Mouse (Mus musculus) testis, adult 2 months (tissue): ENCODE data around the gene Akap8. TPM values are rescaled to one million over a fixed set of nuclear protein-coding genes. Genes with fewer than 3 reads are reported as not detected.

ENCODE experiments used
- H3K27ac ChIP-seq: fragments of 200-500 bp; 2 replicates; pipeline ENCODE4 v1.5.1; 2012; ENCODE audit warnings: low read depth, low read length; ENCODE audit not compliant: control insufficient read depth, insufficient read depth
- H3K27me3 ChIP-seq: fragments of 200-500 bp; 2 replicates; pipeline ENCODE4 v1.6.1; 2012; ENCODE audit warnings: mild to moderate bottlenecking, low read length, moderate library complexity; ENCODE audit not compliant: control insufficient read depth, insufficient read depth
- H3K36me3 ChIP-seq: fragments of 200-500 bp; 2 replicates; pipeline ENCODE4 v1.6.1; 2012; ENCODE audit warnings: mild to moderate bottlenecking, low read length; ENCODE audit not compliant: control insufficient read depth, insufficient read depth
- H3K4me1 ChIP-seq: fragments of 200-500 bp; 2 replicates; pipeline ENCODE4 v1.6.1; 2012; ENCODE audit warnings: low read length; ENCODE audit not compliant: control insufficient read depth, insufficient read depth
- H3K4me3 ChIP-seq: fragments of 200-500 bp; 2 replicates; pipeline ENCODE4 v1.5.1; 2012; ENCODE audit warnings: low read depth, mild to moderate bottlenecking, low read length, moderate library complexity, mixed read lengths; ENCODE audit not compliant: control insufficient read depth
- CTCF ChIP-seq: fragments of 200-500 bp; IDR thresholded peaks from 2 replicates; pipeline ENCODE4 v1.5.1; 2012; ENCODE audit warnings: low read depth, mild to moderate bottlenecking, inconsistent platforms, low read length, moderate library complexity; ENCODE audit not compliant: control insufficient read depth, insufficient read depth, insufficient replicate concordance
- POLR2A ChIP-seq: fragments of 200-500 bp; IDR thresholded peaks from 2 replicates; pipeline ENCODE4 v1.6.1; 2012; ENCODE audit warnings: low read depth, mild to moderate bottlenecking, inconsistent platforms, low read length, moderate library complexity; ENCODE audit not compliant: control insufficient read depth
- polyA plus RNA-seq: library from polyadenylated mRNA; depleted of rRNA; stranded (reverse); fragments of >200 nt; gene quantifications from 2 replicates; pipeline ENCODE4 v1.2.3, GENCODE M21; 2012

Akap8 gene
- polyA plus RNA-seq, 1 experiment = 39.3 TPM

DNA sequence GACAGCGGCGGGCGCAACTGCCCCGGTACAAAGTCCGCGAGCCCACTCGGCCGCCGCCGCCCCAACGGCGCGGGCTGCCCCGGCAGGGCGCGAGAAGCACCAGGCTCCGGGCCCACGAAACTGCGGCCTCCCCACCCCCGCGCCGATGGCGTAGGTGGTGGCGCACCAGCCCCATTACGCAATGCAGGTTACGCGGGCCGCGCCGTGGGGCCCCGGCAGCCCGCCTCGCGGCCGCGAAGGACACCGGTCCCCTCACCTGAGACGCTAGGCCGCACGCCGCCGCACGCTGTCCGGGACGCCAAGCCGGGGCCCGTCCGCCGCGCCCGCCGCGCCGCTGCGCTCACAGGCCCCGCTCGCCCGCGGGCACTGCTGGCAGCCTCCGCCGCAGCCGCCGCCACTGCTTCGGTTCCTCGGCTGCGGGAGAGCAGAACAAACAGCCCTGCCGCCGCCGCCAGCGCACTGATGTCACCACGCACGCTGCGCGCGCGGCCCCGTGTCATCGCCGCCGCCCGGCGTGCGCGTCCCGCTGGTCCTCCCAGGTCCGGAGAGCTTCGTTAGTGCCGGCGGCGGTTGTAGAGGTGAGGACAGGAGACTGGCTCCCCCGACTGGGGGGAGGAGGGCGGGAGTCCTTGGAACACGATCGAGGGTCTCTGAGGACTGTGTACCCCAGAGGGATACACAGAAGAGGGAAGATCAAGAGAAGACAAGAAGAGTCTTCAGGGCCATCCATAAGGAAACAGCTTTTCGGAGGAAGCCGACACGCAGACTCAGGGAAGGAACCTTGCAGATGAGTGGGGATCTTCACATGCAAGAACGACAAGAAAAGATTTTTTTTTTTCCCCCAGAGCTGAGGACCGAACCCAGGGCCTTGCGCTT, 36.5 kb downstream of the Akap8 start, which contains the start of gene Brd4:
Brd4 (minus strand) TSS at position 461 of the 876 bp plus-strand sequence.
- Histone ChIP-seq H3K4me1 (peaks cover 5% of the 10 kb centered on the region), H3K36me3 (no peaks in the 10 kb centered on the region), H3K27me3 (no peaks in the 10 kb centered on the region), H3K4me3 (peak within 1 kb of the TSS; percentile 99), H3K27ac (peak within 1 kb of the TSS; percentile 94)
- TF ChIP-seq POLR2A (peak; percentile 97), CTCF (no peak)

DNA sequence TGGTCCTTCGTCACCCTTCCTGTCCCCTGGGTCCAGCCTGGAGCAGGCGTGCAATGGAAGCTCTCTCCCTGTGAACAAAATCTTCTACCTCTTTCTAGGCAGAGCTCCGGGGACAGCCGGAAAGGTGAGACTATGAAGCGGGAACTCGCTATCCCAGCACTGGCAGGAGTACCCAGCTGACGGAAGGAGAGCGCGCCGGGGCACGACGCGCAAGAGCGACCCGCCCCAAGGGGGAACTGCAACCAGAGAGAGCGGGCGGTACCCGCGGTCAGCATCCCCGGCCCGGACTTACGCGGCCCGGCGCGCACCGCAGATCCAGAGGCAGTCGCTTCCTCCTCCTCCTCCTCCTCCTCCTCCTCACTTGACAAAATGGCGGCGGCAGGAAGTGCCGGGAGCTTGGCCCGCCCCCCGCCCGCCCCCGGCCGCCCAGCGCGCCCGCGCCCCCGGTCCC, 37.2 kb downstream of the Akap8 start:
- TF ChIP-seq CTCF (no peak), POLR2A (no peak)
- Histone ChIP-seq H3K36me3 (no peaks in the 10 kb centered on the region), H3K27me3 (no peaks in the 10 kb centered on the region), H3K27ac (peak overlapping the region; percentile 94), H3K4me3 (peak overlapping the region; percentile 99), H3K4me1 (peaks cover 5% of the 10 kb centered on the region)

DNA sequence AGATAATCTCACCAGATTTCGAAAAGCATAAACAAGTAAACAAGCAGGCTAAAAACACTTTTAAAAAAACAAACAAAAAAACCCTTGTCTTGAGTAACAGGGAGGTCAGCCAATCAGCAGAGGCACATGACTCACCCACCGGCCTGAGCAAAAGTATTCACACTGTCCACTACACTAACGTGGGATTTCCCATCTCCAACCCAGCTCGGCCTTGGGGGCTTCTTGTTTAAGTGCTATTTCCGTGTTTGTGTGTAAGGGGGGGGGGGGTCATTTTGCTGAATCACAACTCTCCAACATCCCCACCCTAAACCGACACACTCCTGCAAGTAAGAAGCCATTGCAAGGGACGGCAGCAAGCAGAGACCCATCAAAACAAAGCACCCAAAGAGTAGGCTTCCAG, 37.7 kb downstream of the Akap8 start:
- Histone ChIP-seq H3K4me3 (peak overlapping the region; percentile 99), H3K27ac (peak overlapping the region; percentile 94)

DNA sequence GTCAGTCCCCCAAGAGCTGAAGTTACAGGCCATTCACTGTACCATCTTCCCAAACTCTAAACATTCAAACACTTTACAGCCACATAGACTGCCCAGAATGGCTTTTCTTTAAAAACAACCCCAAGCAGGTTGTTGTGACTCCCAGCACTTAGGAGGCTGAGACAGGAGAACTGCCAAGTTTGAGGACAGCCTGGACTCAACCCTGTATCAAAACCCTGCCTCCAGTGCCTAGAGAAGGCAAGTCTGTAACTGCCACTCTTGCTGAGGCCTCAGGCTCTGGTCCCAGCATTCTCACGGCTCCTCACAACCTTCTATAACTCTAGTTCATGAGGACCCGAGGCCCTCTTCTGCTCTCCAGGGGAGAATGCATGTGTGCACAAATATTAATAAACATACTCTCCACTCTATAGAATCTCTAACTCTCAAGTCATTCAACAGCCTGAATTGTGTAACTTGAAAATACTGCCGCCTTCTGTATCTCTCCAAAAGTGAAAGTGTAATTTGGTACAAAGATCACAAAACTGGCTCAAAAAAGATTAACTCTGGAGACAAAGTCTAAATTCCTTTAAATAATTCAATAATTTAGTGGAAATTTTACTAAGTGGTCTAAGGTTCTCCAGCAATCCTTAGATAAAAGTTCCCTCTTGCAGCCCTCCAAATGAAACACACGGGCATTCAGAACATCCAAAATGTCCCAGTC, 39.3 kb downstream of the Akap8 start:
- Histone ChIP-seq H3K27ac (0 out of 2 replicates have a peak overlapping the region, but pooled peaks have one; percentile 36), H3K27me3 (no peaks in the 10 kb centered on the region), H3K4me1 (peaks cover 5% of the 10 kb centered on the region), H3K36me3 (no peaks in the 10 kb centered on the region), H3K4me3 (no peak overlapping the region)
- TF ChIP-seq CTCF (no peak), POLR2A (no peak)

More for the DNA sequence above, 37.7 kb downstream of the Akap8 start:
- H3K36me3 ChIP-seq = no peaks in the 10 kb centered on the region
- peaks cover 5% of the 10 kb centered on the region for H3K4me1 ChIP-seq
- H3K27me3 ChIP-seq = no peaks in the 10 kb centered on the region
- TF ChIP-seq CTCF (no peak), POLR2A (no peak)

DNA sequence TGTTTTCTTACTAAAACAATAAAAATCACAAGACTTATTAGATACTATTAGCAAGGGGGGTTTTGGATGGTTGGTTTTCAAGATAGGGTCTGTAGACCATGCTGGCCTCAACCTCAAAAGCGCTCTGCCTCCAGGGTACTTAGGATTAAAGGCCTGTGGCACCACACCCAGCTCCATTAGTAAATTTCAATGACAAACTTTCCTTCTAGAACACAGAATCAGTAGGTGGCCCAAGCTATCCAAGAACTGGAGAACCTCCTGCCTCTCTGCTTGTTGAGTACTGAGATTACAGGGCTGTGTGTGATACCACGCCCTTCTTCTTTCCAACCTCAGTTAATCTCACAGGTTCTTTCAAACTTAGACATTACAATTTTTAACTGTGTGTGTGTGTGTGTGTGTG, 39.9 kb downstream of the Akap8 start:
- no peaks in the 10 kb centered on the region for H3K27me3 ChIP-seq

DNA sequence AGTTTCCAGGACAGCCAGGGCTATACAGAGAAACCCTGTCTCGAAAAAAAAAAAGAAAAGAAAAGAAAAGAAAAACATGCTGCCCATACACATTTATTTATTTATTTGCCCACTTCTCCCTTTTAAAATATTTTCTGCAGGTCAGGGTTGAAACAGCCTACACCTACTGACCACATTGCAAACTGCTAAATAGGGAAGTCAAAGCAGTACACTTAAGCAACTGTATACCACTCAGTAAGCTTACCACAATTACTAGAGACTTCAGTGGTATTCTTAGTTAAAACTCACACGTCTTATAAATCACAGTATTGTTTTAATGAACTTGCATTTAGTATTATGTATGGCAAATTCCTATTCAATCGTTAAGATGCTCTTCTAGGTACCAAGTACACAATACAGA, 40.5 kb downstream of the Akap8 start:
- peaks cover 5% of the 10 kb centered on the region for H3K4me1 ChIP-seq
- no peak overlapping the region for H3K27ac ChIP-seq
- H3K36me3 ChIP-seq = no peaks in the 10 kb centered on the region
- no peaks in the 10 kb centered on the region for H3K27me3 ChIP-seq
- no peak overlapping the region for H3K4me3 ChIP-seq
- TF ChIP-seq CTCF (no peak), POLR2A (no peak)

More for the DNA sequence above, 39.9 kb downstream of the Akap8 start:
- Histone ChIP-seq H3K36me3 (no peaks in the 10 kb centered on the region), H3K4me1 (peaks cover 5% of the 10 kb centered on the region), H3K27ac (no peak overlapping the region), H3K4me3 (no peak overlapping the region)
- TF ChIP-seq CTCF = no peak
- TF ChIP-seq POLR2A = no peak

DNA sequence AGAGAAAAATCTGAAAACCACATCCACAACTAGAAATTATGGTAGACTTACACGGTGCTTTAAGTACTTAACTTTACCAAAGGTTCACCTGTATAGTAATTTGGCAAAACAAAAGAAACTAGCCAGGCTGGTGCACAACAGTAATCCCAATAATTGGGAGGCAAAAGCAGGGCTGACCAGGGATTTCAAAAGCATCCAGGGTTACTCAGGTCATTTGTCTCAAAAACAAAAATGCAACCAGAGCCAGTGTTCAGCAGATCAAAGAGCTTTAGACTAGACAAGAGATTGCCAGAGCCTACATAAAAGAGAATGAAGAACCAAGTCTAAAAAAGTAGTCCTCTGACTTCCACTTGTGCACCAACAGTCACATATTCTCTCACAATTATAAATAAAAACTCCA, 43.8 kb downstream of the Akap8 start:
- Histone ChIP-seq H3K4me3 (no peak overlapping the region), H3K27me3 (no peaks in the 10 kb centered on the region), H3K27ac (no peak overlapping the region), H3K36me3 (no peaks in the 10 kb centered on the region), H3K4me1 (no peaks in the 10 kb centered on the region; the same call in 1 of the 2 replicates)
- no peak for TF ChIP-seq POLR2A
- no peak for TF ChIP-seq CTCF
